Mouse (Mus musculus) heart, embryonic 15.5 days (tissue): Measurements from ENCODE around the gene Exph5. TPM values are rescaled to one million over a fixed set of nuclear protein-coding genes. Genes with fewer than 3 reads are reported as not detected.

Source experiments
- ATAC-seq: fragments of 200-750 bp; cut with Nextera tagmentation; replicated peaks from 2 replicates; pipeline ENCODE4 v1.8.0; 2017; ENCODE audit warnings: low read depth, moderate TSS enrichment; ENCODE audit not compliant: insufficient number of reproducible peaks, insufficient read depth, low FRiP score
- H3K27ac ChIP-seq: fragments of 300-500 bp; sonication (generic); 2 replicates; pipeline ENCODE4 v1.5.1; 2015; ENCODE audit warnings: mild to moderate bottlenecking, inconsistent platforms
- H3K27me3 ChIP-seq: fragments of 300-500 bp; sonication (generic); 2 replicates; pipeline ENCODE4 v1.6.1; 2015; ENCODE audit warnings: inconsistent platforms
- H3K36me3 ChIP-seq: fragments of 300-500 bp; sonication (generic); 2 replicates; pipeline ENCODE4 v1.6.1; 2015; ENCODE audit warnings: mild to moderate bottlenecking, inconsistent platforms
- H3K4me1 ChIP-seq: fragments of 300-500 bp; sonication (generic); replicated peaks from 2 replicates; pipeline ENCODE4 v1.6.1; 2015; ENCODE audit warnings: inconsistent platforms
- H3K4me2 ChIP-seq: fragments of 300-500 bp; sonication (generic); 2 replicates; pipeline ENCODE4 v1.6.1; 2015; ENCODE audit warnings: inconsistent platforms, mild to moderate bottlenecking, moderate library complexity
- H3K4me3 ChIP-seq: fragments of 300-500 bp; sonication (generic); 2 replicates; pipeline ENCODE4 v1.5.1; 2015; ENCODE audit warnings: mild to moderate bottlenecking, inconsistent platforms
- H3K9ac ChIP-seq: fragments of 300-500 bp; sonication (generic); 2 replicates; pipeline ENCODE4 v1.6.1; 2015; ENCODE audit warnings: mild to moderate bottlenecking, inconsistent platforms
- H3K9me3 ChIP-seq: fragments of 300-500 bp; sonication (generic); replicated peaks from 2 replicates; pipeline ENCODE4 v1.6.1; 2016; ENCODE audit warnings: inconsistent platforms
- WGBS: fragments of 180-500 bp; shearing (Covaris S2); methylation state at CpG from one replicate; pipeline ENCODE4 v1.1.7; 2015; ENCODE audit warnings: mixed read lengths; 5-methylcytosine and 5-hydroxymethylcytosine counted together
- polyA plus RNA-seq: library from polyadenylated mRNA; unstranded; fragments of >200 nt; fragmentation: Nextera tagmentation; extraction: Ambion mirVana; gene quantifications from 2 replicates; pipeline ENCODE4 v1.2.1, GENCODE M21; 2015

Exph5 gene
- polyA plus RNA-seq, 1 experiment from 2014 or later: 0.31 TPM

DNA sequence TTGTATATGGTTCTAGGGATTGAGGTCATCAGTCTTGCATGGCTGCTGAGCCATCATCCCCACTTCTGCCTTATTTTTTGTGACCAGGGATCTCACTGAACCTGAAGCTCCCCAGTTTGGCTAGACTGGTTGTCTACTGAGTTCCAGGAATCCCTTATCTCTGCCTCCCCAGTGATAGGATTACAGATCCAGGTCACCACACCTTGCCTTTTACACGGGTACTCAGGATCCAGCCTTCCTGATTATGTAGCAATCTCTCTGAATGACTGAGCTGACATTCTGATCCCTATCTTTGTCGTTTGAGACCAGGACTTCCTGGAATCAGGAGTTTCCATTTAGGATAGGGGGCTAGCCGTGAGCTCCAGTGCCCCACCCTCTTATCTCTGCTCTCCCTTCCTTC, 69.9 kb downstream of the Exph5 start:
- Histone ChIP-seq H3K27me3 (no peaks in the 10 kb centered on the region), H3K4me2 (no peak overlapping the region), H3K4me1 (0 out of 2 replicates have a peak, but pooled peaks cover 3% of the 10 kb centered on the region), H3K9me3 (no peaks in the 10 kb centered on the region), H3K4me3 (no peak overlapping the region), H3K9ac (no peak overlapping the region), H3K36me3 (no peaks in the 10 kb centered on the region), H3K27ac (no peak overlapping the region)
- WGBS: 23% methylated on average over 3 of the region's 3 CpGs
- ATAC-seq: no peak

DNA sequence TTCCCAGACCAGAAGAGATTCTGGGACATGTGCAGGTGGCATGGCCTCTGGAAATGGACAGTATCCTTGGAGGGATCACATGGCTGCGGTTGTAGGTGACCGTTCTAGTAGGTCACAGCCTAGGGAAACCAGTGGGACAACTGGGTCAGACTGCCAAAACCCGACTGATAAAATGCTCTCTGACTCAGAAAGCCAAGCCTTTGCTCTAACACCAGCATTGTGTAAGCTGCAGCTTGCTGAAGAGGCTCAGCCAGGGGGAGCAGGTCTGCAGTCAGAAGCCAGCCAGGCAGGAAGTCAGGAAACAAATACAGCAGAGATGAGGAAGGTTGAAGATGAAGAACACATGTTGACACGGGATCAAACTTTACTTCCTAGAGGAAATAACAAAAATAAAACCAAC, 74.4 kb downstream of the Exph5 start:
- ATAC-seq: no peak; the same call in 1 of the 2 replicates
- WGBS: 48% methylated on average over 4 of the region's 4 CpGs
- Histone ChIP-seq H3K27me3 (no peaks in the 10 kb centered on the region), H3K4me3 (no peak overlapping the region), H3K9me3 (no peaks in the 10 kb centered on the region), H3K9ac (no peak overlapping the region), H3K27ac (peak overlapping the region; percentile 18; the same call in 1 of the 2 replicates), H3K4me1 (0 out of 2 replicates have a peak, but pooled peaks cover 8% of the 10 kb centered on the region), H3K4me2 (no peak overlapping the region), H3K36me3 (no peaks in the 10 kb centered on the region)

DNA sequence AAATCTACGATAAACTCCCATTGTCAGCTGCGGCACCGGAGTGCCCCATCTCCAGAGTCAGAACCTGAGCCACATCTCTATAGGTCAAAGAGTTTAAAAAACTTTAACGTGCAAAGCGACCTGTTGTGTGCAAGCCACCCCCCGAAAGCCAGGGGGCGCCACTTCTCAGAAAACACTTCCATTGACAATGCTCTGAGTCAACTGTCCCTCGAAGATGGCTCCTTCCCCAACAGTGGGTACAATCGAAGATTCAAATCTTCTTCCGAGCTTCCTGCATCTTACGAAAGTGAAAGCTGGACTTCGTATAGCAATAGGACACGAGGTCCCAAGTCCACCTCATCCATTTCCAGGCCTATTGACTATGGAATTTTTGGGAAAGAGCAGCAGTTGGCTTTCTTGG, 75.3 kb downstream of the Exph5 start:
- H3K27ac ChIP-seq: no peak overlapping the region
- ATAC-seq: no peak
- H3K27me3 ChIP-seq: no peaks in the 10 kb centered on the region
- no peak overlapping the region for H3K4me2 ChIP-seq
- H3K4me1 ChIP-seq: 0 out of 2 replicates have a peak, but pooled peaks cover 8% of the 10 kb centered on the region
- no peaks in the 10 kb centered on the region for H3K36me3 ChIP-seq
- no peak overlapping the region for H3K9ac ChIP-seq
- no peaks in the 10 kb centered on the region for H3K9me3 ChIP-seq
- no peak overlapping the region for H3K4me3 ChIP-seq
- WGBS: 83% methylated on average over 13 of the region's 13 CpGs

DNA sequence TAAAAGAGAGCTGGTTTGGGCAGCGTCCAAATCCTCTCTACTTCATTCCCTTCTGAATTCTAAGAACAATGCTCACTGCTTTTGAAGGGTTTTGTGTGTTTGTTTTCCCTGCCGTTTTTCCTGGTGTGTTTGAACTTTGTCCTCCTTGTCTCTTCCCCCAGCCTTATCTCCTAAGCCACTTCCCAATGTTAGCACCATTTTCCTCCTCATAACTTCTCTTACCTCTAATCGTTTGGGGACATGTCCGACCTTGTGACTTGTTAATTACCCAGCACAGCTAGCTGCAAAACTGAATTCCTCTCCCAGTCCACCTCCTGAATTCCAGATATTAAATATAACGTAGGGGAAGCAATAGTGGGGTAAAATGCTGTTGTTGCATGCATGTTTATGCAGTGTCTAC, 76.1 kb downstream of the Exph5 start:
- no peak for ATAC-seq
- H3K4me3 ChIP-seq: no peak overlapping the region
- H3K4me1 ChIP-seq: 0 out of 2 replicates have a peak, but pooled peaks cover 8% of the 10 kb centered on the region
- no peak overlapping the region for H3K27ac ChIP-seq
- H3K27me3 ChIP-seq: no peaks in the 10 kb centered on the region
- no peak overlapping the region for H3K9ac ChIP-seq
- H3K36me3 ChIP-seq: no peaks in the 10 kb centered on the region
- H3K4me2 ChIP-seq: no peak overlapping the region
- H3K9me3 ChIP-seq: no peaks in the 10 kb centered on the region
- 35% methylated on average over 5 of the region's 5 CpGs for WGBS

DNA sequence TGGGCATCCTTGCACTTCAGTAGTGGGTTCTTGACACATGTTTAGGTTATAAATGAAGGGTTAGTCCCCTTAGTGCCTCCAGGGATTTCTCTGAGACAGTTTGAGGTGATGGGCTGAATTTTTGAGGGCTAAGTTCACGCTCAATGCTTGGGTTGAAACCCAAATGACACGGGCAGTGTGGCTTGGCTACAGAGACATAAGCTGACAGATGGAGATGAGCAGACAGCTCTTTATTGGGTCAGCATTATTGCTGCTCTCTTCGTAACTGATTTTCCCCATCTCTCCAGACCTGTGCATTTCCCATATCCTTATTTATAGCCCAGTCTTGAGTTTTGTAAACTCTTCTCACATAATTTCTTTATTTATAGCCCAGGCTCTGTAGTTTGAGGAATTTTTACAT, 76.7 kb downstream of the Exph5 start:
- whole genome bisulfite sequencing: 80% methylated on average over 3 of the region's 3 CpGs
- Histone ChIP-seq H3K4me1 (0 out of 2 replicates have a peak, but pooled peaks cover 8% of the 10 kb centered on the region), H3K36me3 (no peaks in the 10 kb centered on the region), H3K9me3 (no peaks in the 10 kb centered on the region), H3K27ac (no peak overlapping the region), H3K4me2 (no peak overlapping the region), H3K4me3 (no peak overlapping the region), H3K27me3 (no peaks in the 10 kb centered on the region), H3K9ac (no peak overlapping the region)
- ATAC-seq: no peak

DNA sequence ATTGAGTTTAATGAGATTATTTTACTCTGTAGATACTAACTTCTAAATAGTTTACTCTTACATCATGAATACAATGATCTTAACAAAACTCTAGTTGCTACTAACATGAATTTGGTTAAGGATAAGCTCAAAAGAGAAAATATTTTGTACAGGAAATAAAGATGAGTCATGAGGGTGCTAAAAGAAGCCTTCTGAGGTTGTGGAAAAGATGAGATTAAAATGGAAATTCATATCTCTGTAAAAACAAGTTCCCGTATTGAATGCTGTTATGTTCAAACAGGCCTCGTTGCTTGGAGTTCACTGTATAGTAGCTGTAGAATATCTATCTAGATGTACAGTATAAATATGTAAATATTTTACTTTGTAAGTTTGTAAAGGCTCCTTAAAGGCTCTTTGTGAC, 79.1 kb downstream of the Exph5 start:
- Histone ChIP-seq H3K9ac (no peak overlapping the region), H3K36me3 (no peaks in the 10 kb centered on the region), H3K27ac (no peak overlapping the region), H3K4me2 (no peak overlapping the region), H3K4me1 (peaks cover 13% of the 10 kb centered on the region), H3K4me3 (no peak overlapping the region), H3K27me3 (no peaks in the 10 kb centered on the region), H3K9me3 (no peaks in the 10 kb centered on the region)
- 57% methylated on average over 2 of the region's 2 CpGs for whole genome bisulfite sequencing
- no peak for ATAC-seq

DNA sequence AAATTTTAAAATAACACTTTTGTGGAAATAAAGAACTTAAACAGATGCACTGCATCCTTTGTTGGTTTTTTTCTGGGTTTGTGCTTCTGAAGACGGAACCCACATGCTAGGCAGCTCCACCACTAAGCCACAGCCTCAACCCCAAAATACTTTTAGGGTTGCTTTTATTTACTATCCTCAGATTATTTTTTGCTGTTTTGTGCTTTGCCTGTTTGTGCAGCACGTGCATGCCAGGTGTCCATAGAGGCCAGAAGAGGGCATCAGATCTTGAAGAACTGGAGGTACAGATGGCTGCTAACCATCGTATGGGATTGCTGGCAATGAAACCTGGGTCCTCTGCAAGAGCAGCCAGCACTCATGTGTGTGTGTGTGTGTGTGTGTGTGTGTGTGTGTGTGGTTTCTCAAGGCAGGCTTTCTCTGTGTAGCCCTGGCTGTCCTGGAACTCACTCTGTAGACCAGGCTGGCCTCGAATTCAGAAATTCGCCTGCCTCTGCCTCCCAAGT, 79.7 kb downstream of the Exph5 start:
- Histone ChIP-seq H3K4me1 (peaks cover 11% of the 10 kb centered on the region), H3K9ac (no peak overlapping the region)
- WGBS: 81% methylated on average over 5 of the region's 5 CpGs

DNA sequence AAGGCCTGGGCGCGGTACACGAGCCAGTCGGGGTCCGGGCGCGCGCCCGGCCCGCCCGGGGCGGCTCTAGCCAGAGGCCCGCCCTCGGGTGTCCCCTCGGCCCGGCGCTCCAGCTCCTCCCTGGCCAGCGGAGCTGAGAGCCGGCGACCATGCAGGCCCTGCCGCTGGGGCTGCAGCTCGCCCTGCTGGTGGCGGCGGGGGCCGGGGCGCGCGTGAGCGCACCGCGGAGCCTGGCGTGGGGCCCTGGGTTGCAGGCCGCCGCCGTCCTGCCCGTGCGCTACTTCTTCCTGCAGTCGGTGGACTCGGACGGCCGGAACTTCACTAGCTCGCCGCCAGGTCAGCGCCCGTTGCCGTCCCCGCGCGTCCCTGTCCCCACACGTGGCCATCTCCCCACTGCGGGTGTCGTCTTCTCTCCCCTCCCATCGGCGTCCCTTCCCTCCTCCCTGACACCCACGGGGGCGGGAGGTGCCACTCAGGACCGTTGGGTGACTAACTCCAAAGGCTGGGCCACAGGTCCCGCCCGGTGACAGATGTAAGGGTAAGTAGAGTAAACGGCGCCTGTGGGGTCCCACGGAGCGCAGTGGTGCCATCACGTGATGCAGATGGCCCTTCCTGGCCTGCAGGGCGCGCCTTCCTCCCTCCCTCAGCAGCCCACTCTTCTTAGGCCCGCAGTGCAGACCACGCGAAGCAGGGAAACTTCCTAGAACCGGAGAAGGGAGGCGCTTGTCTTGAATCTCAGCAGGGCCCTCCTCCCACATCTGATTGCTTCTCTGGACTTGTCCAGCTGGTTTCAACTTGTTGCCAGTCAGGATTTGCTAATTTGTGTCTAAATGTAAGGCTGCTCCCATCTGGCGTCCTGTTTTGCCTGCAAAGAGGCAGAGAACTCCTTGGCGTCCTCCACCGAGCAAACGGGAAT, 82.7 kb downstream of the Exph5 start, which contains the start of gene Kdelc2:
Kdelc2 (plus strand) TSS at position 75 of the 916 bp plus-strand sequence.
- peaks cover 6% of the 10 kb centered on the region for H3K4me1 ChIP-seq
- H3K9ac ChIP-seq: peak within 1 kb of the TSS; percentile 94
- H3K4me3 ChIP-seq: peak within 1 kb of the TSS; percentile 89
- no peaks in the 10 kb centered on the region for H3K27me3 ChIP-seq
- whole genome bisulfite sequencing: under 1% methylated on average over 74 of the region's 75 CpGs
- peak within 1 kb of the TSS; percentile 86 for H3K4me2 ChIP-seq
- peak; percentile 94 for ATAC-seq
- peak within 1 kb of the TSS; percentile 98 for H3K27ac ChIP-seq
- no peaks in the 10 kb centered on the region for H3K36me3 ChIP-seq
- H3K9me3 ChIP-seq: no peaks in the 10 kb centered on the region

More for the DNA sequence above, 79.7 kb downstream of the Exph5 start:
- H3K9me3 ChIP-seq: no peaks in the 10 kb centered on the region
- no peak for ATAC-seq
- H3K36me3 ChIP-seq: no peaks in the 10 kb centered on the region
- no peak overlapping the region for H3K4me2 ChIP-seq
- no peak overlapping the region for H3K27ac ChIP-seq
- no peak overlapping the region for H3K4me3 ChIP-seq
- H3K27me3 ChIP-seq: no peaks in the 10 kb centered on the region

DNA sequence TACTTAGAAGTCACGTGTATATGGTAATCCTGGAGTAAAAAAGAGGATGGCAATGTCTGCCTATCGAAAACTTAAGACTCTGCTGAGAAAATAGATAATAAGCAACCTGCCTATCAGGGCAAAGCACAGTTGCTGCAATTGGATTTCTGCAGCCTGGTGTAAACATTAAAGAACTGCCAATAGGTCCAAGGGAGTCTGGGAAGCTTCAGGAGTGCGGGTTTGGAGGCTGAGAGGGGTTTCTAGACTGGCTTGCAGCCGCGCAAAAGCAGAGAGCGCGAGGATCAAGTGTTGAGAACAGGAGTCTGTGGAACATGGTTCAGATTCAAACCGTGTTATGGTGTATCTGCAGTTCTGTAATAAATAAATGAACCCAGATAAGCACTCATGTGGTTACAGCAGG, 83.4 kb downstream of the Exph5 start:
- Histone ChIP-seq H3K4me2 (peak overlapping the region; percentile 86), H3K9me3 (no peaks in the 10 kb centered on the region), H3K27me3 (no peaks in the 10 kb centered on the region), H3K27ac (peak overlapping the region; percentile 98), H3K9ac (peak overlapping the region; percentile 94), H3K4me1 (peaks cover 6% of the 10 kb centered on the region), H3K4me3 (peak overlapping the region; percentile 89), H3K36me3 (no peaks in the 10 kb centered on the region)
- 7% methylated on average over 8 of the region's 8 CpGs for WGBS
- ATAC-seq: no peak

DNA sequence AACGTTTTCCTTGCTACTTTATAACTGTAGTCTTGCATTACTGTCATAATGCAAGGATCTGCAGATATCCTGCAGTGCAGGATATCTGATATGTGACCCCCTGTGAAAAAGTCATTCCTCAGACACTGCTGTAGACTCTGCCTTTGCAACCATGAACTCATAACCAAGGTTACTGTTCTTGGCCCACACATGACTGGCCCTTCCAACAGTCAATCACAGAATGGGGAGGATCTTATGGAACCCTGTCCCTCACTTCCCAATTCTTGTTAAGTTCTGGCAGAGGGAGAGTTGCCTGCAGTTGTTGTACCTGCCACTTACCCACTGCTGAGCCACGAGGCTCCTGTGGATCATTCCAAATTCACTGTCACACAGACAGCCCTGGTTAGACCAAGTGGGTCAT, 86.0 kb downstream of the Exph5 start:
- no peak overlapping the region for H3K9ac ChIP-seq
- H3K4me2 ChIP-seq: no peak overlapping the region
- peaks cover 6% of the 10 kb centered on the region for H3K4me1 ChIP-seq
- no peaks in the 10 kb centered on the region for H3K9me3 ChIP-seq
- no peak overlapping the region for H3K4me3 ChIP-seq
- H3K27me3 ChIP-seq: no peaks in the 10 kb centered on the region
- no peaks in the 10 kb centered on the region; the same call in 1 of the 2 replicates for H3K36me3 ChIP-seq
- ATAC-seq: no peak
- 62% methylated on average over 2 of the region's 2 CpGs for WGBS
- no peak overlapping the region for H3K27ac ChIP-seq

DNA sequence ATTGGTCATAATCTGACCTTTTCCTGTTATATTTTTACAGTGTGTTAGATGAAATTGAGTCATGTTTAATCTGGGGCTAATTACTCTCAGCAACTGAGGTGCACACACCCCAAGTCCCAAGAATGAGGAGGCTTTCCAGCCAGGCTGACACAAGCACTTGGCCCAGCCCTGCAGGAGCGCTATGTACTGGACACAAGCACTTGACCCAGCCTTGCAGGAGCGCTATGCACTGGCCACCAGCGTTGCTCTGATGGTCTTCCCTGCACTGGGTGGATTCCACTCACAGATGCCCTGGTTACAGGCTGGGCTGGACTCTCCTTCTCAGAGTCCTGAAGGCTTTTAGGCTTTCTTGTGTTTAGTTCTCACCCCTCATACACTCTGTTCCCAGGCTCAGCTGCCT, 87.6 kb downstream of the Exph5 start:
- H3K4me1 ChIP-seq: peaks cover 6% of the 10 kb centered on the region
- ATAC-seq: no peak
- 85% methylated on average over 3 of the region's 3 CpGs for WGBS
- no peak overlapping the region for H3K27ac ChIP-seq
- no peaks in the 10 kb centered on the region for H3K9me3 ChIP-seq
- no peaks in the 10 kb centered on the region for H3K27me3 ChIP-seq
- H3K4me3 ChIP-seq: no peak overlapping the region
- no peaks in the 10 kb centered on the region; the same call in 1 of the 2 replicates for H3K36me3 ChIP-seq
- H3K4me2 ChIP-seq: no peak overlapping the region
- no peak overlapping the region for H3K9ac ChIP-seq
